Mouse (Mus musculus) CH12.LX (cell line): ENCODE data around the gene Zfp408. TPM values are rescaled to one million over a fixed set of nuclear protein-coding genes. Genes with fewer than 3 reads are reported as not detected.

Experiments used
- DNase-seq: peaks from one replicate; pipeline ENCODE4 v3.0.0-alpha.2; 2013; ENCODE audit errors: extremely low read depth
- H3K27ac ChIP-seq: 2 replicates; pipeline ENCODE4 v1.5.1; 2012; ENCODE audit warnings: low read depth, mild to moderate bottlenecking, control low read depth, moderate library complexity; ENCODE audit not compliant: insufficient read depth
- H3K27me3 ChIP-seq: replicated peaks from 2 replicates; pipeline ENCODE3; 2012; ENCODE audit warnings: inconsistent platforms
- H3K36me3 ChIP-seq, 2 experiments: replicated peaks in 1 of 2; 2 replicates each; pipeline versions ENCODE3 to v1.6.1; 2012; ENCODE audit warnings: inconsistent platforms in 1 of 2, low read length in 1 of 2, mild to moderate bottlenecking in 1 of 2, mixed read lengths in 1 of 2, moderate library complexity in 1 of 2; ENCODE audit not compliant: control insufficient read depth in 1 of 2, insufficient read depth in 1 of 2
- H3K4me1 ChIP-seq, 2 experiments: 2 replicates each; pipeline ENCODE4 v1.6.1; 2012; ENCODE audit warnings: inconsistent platforms in 1 of 2, moderate library complexity in 1 of 2; ENCODE audit not compliant: insufficient read depth in 2 of 2, control insufficient read depth in 1 of 2
- H3K4me2 ChIP-seq: 2 replicates; pipeline ENCODE4 v1.6.1; 2012; ENCODE audit warnings: low read depth, mild to moderate bottlenecking, control low read depth; ENCODE audit not compliant: poor library complexity, insufficient read depth, severe bottlenecking
- H3K4me3 ChIP-seq, 3 experiments: fragments of 150-350 bp in 1 of 3; sonication (generic) in 1 of 3; replicated peaks in 1 of 3; 2 replicates each; pipeline versions ENCODE3 to v1.5.1; 2011 to 2012; ENCODE audit warnings: low read depth in 2 of 3, low read length in 2 of 3, mild to moderate bottlenecking in 2 of 3, moderate library complexity in 2 of 3, control low read depth in 1 of 3, improper control_type of control experiment in 1 of 3, inconsistent platforms in 1 of 3, mixed read lengths in 1 of 3; ENCODE audit not compliant: poor library complexity in 1 of 3
- H3K79me2 ChIP-seq: replicated peaks from 2 replicates; pipeline ENCODE4 v1.6.1; 2012; ENCODE audit warnings: mild to moderate bottlenecking, moderate library complexity; ENCODE audit not compliant: control insufficient read depth, poor library complexity, insufficient read depth, severe bottlenecking; ENCODE audit errors: extremely low read depth
- H3K9ac ChIP-seq: 2 replicates; pipeline ENCODE4 v1.6.1; 2012; ENCODE audit warnings: low read depth, mild to moderate bottlenecking, control low read depth, moderate library complexity; ENCODE audit not compliant: insufficient read depth
- H3K9me3 ChIP-seq: replicated peaks from 2 replicates; pipeline ENCODE3; 2012; ENCODE audit warnings: low read length, inconsistent platforms, mixed read lengths
- BHLHE40 ChIP-seq: IDR thresholded peaks from 2 replicates; pipeline ENCODE4 v1.6.1; 2011; ENCODE audit warnings: mild to moderate bottlenecking, low read depth, low read length, improper control_type of control experiment
- CHD1 ChIP-seq: IDR thresholded peaks from 2 replicates; pipeline ENCODE4 v1.6.1; 2012; ENCODE audit warnings: low read depth, low read length, improper control_type of control experiment, inconsistent platforms
- ELF1 ChIP-seq: IDR thresholded peaks from 2 replicates; pipeline ENCODE4 v1.6.1; 2014; ENCODE audit warnings: low read depth, mild to moderate bottlenecking, inconsistent platforms, low read length, improper control_type of control experiment
- EP300 ChIP-seq: IDR thresholded peaks from 2 replicates; pipeline ENCODE4 v1.6.1; 2011; ENCODE audit warnings: low read length, improper control_type of control experiment
- ETS1 ChIP-seq: conservative IDR thresholded peaks from 2 replicates; pipeline ENCODE4 v1.6.1; 2012; ENCODE audit warnings: low read depth, mild to moderate bottlenecking, inconsistent platforms, low read length, improper control_type of control experiment, moderate library complexity
- GABPA ChIP-seq: IDR thresholded peaks from 2 replicates; pipeline ENCODE4 v1.6.1; 2012; ENCODE audit warnings: low read depth, low read length, improper control_type of control experiment, inconsistent platforms; ENCODE audit not compliant: insufficient replicate concordance
- KAT2A ChIP-seq: IDR thresholded peaks from 2 replicates; pipeline ENCODE4 v1.6.1; 2012; ENCODE audit warnings: low read length, improper control_type of control experiment, inconsistent platforms; ENCODE audit not compliant: insufficient replicate concordance
- MAX ChIP-seq: IDR thresholded peaks from 2 replicates; pipeline ENCODE4 v1.6.1; 2011; ENCODE audit warnings: low read length, improper control_type of control experiment
- MAZ ChIP-seq: IDR thresholded peaks from 2 replicates; pipeline ENCODE4 v1.6.1; 2012; ENCODE audit warnings: low read depth, mild to moderate bottlenecking, inconsistent platforms, low read length, improper control_type of control experiment, moderate library complexity
- MEF2A ChIP-seq: IDR thresholded peaks from 2 replicates; pipeline ENCODE4 v1.6.1; 2014; ENCODE audit warnings: low read depth, mild to moderate bottlenecking, inconsistent platforms, low read length, improper control_type of control experiment, borderline replicate concordance
- POLR2A ChIP-seq: IDR thresholded peaks from 2 replicates; pipeline ENCODE4 v1.6.1; 2011; ENCODE audit warnings: low read depth, mild to moderate bottlenecking, improper control_type of control experiment, low read length
- POLR2AphosphoS2 ChIP-seq: IDR thresholded peaks from 2 replicates; pipeline ENCODE4 v1.6.1; 2011; ENCODE audit warnings: low read depth, low read length, improper control_type of control experiment
- RCOR1 ChIP-seq: conservative IDR thresholded peaks from 2 replicates; pipeline ENCODE4 v1.6.1; 2012; ENCODE audit warnings: low read depth, mild to moderate bottlenecking, inconsistent platforms, low read length, improper control_type of control experiment
- SIN3A ChIP-seq: IDR thresholded peaks from 2 replicates; pipeline ENCODE4 v1.6.1; 2012; ENCODE audit warnings: low read length, improper control_type of control experiment, inconsistent platforms
- SMC3 ChIP-seq: IDR thresholded peaks from 2 replicates; pipeline ENCODE4 v1.6.1; 2011; ENCODE audit warnings: low read depth, low read length, improper control_type of control experiment
- TCF12 ChIP-seq: IDR thresholded peaks from 2 replicates; pipeline ENCODE4 v1.6.1; 2014; ENCODE audit warnings: low read depth, mild to moderate bottlenecking, inconsistent platforms, low read length, improper control_type of control experiment
- ZC3H11A ChIP-seq: IDR thresholded peaks from 2 replicates; pipeline ENCODE4 v1.6.1; 2012; ENCODE audit warnings: low read depth, mild to moderate bottlenecking, inconsistent platforms, low read length, improper control_type of control experiment
- ZMIZ1 ChIP-seq: IDR thresholded peaks from 2 replicates; pipeline ENCODE4 v1.6.1; 2012; ENCODE audit warnings: low read depth, mild to moderate bottlenecking, inconsistent platforms, low read length, improper control_type of control experiment
- ZNF384 ChIP-seq: IDR thresholded peaks from 2 replicates; pipeline ENCODE4 v1.6.1; 2012; ENCODE audit warnings: low read depth, low read length, improper control_type of control experiment, inconsistent platforms
- dilution Hi-C: fragments of 300-500 bp; cut with MboI; formaldehyde crosslinking; loops from 2 replicates; pipeline ENCODE4 v1.14.3; 2020; ENCODE audit warnings: low sequenced_read_pairs; ENCODE audit not compliant: extremely low pct_unique_long_range_greater_than_20kb, extremely low pct_ligation_motif_present
- in situ Hi-C: fragments of 300-500 bp; cut with MboI; formaldehyde crosslinking; loops from 3 replicates; pipeline ENCODE4 v1.14.3; 2019; ENCODE audit warnings: low sequenced_read_pairs, low pct_ligation_motif_present, low pct_unique_long_range_greater_than_20kb, mixed read lengths
- polyA plus RNA-seq: library from polyadenylated mRNA; unstranded; fragments of >175 nt; gene quantifications from 2 replicates; pipeline ENCODE4 v1.2.1, GENCODE M21; 2012; ENCODE audit warnings: low read depth; ENCODE audit not compliant: insufficient read length
- total RNA-seq, 2 experiments: library from RNA; depleted of rRNA; stranded (reverse); fragments of 300-350 nt in 1 of 2; fragments of >200 nt in 1 of 2; gene quantifications; 2 replicates each; pipeline ENCODE4 v1.2.3; 2012 to 2014

The Zfp408 gene
- total and polyA plus RNA-seq, 3 experiments = 8.1 to 16.0 (median 9.2) TPM

GRCm38 (mm10) chr2:91632316-91632715, 17.3 kb downstream of the Zfp408 start:
- peaks cover 7 to 22% of the 10 kb centered on the region in 2 experiments; a peak in 3 of 4 replicates for H3K4me1 ChIP-seq
- no peak overlapping the region for H3K9ac ChIP-seq
- no peak overlapping the region for H3K27ac ChIP-seq
- H3K36me3 ChIP-seq = no peaks in the 10 kb centered on the region
- no peak overlapping the region for H3K4me2 ChIP-seq
- no peaks in the 10 kb centered on the region for H3K79me2 ChIP-seq
- dilution Hi-C loops = no loop called here
- TF ChIP-seq ETS1 (no peak), KAT2A (no peak), MAZ (no peak), ZC3H11A (no peak), CHD1 (no peak), MAX (no peak), SMC3 (no peak), ZMIZ1 (no peak)
- no peak overlapping the region for H3K4me3 ChIP-seq
- in situ Hi-C loops = no loop called here
- no peak for DNase-seq
- peaks cover 2% of the 10 kb centered on the region for H3K27me3 ChIP-seq
- no peaks in the 10 kb centered on the region for H3K9me3 ChIP-seq

- peaks cover 7 to 20% of the 10 kb centered on the region in 2 experiments; a peak in 3 of 4 replicates for H3K4me1 ChIP-seq
- no peak for DNase-seq
- H3K4me3 ChIP-seq = no peak overlapping the region
- peaks cover 2% of the 10 kb centered on the region for H3K27me3 ChIP-seq
- no peak overlapping the region for H3K27ac ChIP-seq
- no peaks in the 10 kb centered on the region for H3K36me3 ChIP-seq
- TF ChIP-seq ZNF384 = no peak
- no peak for TF ChIP-seq POLR2AphosphoS2
- no peak for TF ChIP-seq ELF1
- TF ChIP-seq POLR2A = no peak
- TF ChIP-seq RCOR1 = no peak
- TF ChIP-seq SIN3A = no peak
- no peak for TF ChIP-seq BHLHE40
- TF ChIP-seq GABPA = no peak
- TF ChIP-seq MAX = no peak
- TF ChIP-seq EP300 = no peak
- TF ChIP-seq MEF2A = no peak
- TF ChIP-seq TCF12 = no peak
- H3K9ac ChIP-seq = no peak overlapping the region
- H3K9me3 ChIP-seq = no peaks in the 10 kb centered on the region
- dilution Hi-C loops = no loop called here
- no peak overlapping the region for H3K4me2 ChIP-seq
- H3K79me2 ChIP-seq = no peaks in the 10 kb centered on the region
- in situ Hi-C loops = no loop called here
Observed at GRCm38 (mm10) chr2:91631826-91632225, 17.8 kb downstream of the Zfp408 start.
